Mouse (Mus musculus) cerebellum, adult 8-10 months (tissue): Measurements from ENCODE around the gene Slc3a1.

ENCODE experiments used
- DNase-seq: peaks from one replicate; pipeline ENCODE4 v3.0.0; 2022

Slc3a1 gene

GRCm38 (mm10) chr17:85028093-85028739 is at the start of gene Slc3a1:
Slc3a1 (plus strand) TSS chr17:85028376.
- DNase-seq, result no peak

GRCm38 (mm10) chr17:84981721-84982120 is 46.5 kb upstream of the Slc3a1 start:
- DNase-seq, result no peak

- DNase-seq, result no peak
Observed at GRCm38 (mm10) chr17:84982735-84983134, 45.4 kb upstream of the Slc3a1 start.

- DNase-seq, result no peak
Observed at GRCm38 (mm10) chr17:84986368-84986767, 41.8 kb upstream of the Slc3a1 start.

GRCm38 (mm10) chr17:84987834-84988410 is 40.3 kb upstream of the Slc3a1 start:
- DNase-seq, result no peak

- no peak for DNase-seq
Observed at GRCm38 (mm10) chr17:84988514-84988913, 39.7 kb upstream of the Slc3a1 start.

- DNase-seq, result no peak
Observed at GRCm38 (mm10) chr17:84995844-84996243, 32.3 kb upstream of the Slc3a1 start.

GRCm38 (mm10) chr17:84997639-84998038 is 30.5 kb upstream of the Slc3a1 start:
- no peak for DNase-seq

- no peak for DNase-seq
Observed at GRCm38 (mm10) chr17:84999636-85000035, 28.5 kb upstream of the Slc3a1 start.

- DNase-seq, result no peak
Observed at GRCm38 (mm10) chr17:85013485-85013884, 14.7 kb upstream of the Slc3a1 start.

- no peak for DNase-seq
Observed at GRCm38 (mm10) chr17:85014632-85015031, 13.5 kb upstream of the Slc3a1 start.

GRCm38 (mm10) chr17:85018344-85018743 is 9.8 kb upstream of the Slc3a1 start:
- DNase-seq, result no peak

GRCm38 (mm10) chr17:85018794-85019193 is 9.4 kb upstream of the Slc3a1 start:
- DNase-seq, result no peak

- DNase-seq, result no peak
Observed at GRCm38 (mm10) chr17:85020343-85020742, 7.8 kb upstream of the Slc3a1 start.

- DNase-seq, result peak; percentile 58
Observed at GRCm38 (mm10) chr17:85023247-85024167, 4.7 kb upstream of the Slc3a1 start.

GRCm38 (mm10) chr17:85024237-85024636 is 3.9 kb upstream of the Slc3a1 start:
- DNase-seq, result no peak

GRCm38 (mm10) chr17:85025151-85025550 is 3.0 kb upstream of the Slc3a1 start:
- DNase-seq, result no peak

- no peak for DNase-seq
Observed at GRCm38 (mm10) chr17:85026436-85026835, 1.7 kb upstream of the Slc3a1 start.

- DNase-seq, result no peak
Observed at GRCm38 (mm10) chr17:85027247-85027646, 929 bp upstream of the Slc3a1 start.

- DNase-seq, result no peak
Observed at GRCm38 (mm10) chr17:85028797-85029196, 621 bp downstream of the Slc3a1 start.

- no peak for DNase-seq
Observed at GRCm38 (mm10) chr17:85030651-85031050, 2.5 kb downstream of the Slc3a1 start.

GRCm38 (mm10) chr17:85033087-85033486 is 4.9 kb downstream of the Slc3a1 start:
- no peak for DNase-seq

GRCm38 (mm10) chr17:85034068-85034467 is 5.9 kb downstream of the Slc3a1 start:
- DNase-seq, result peak; percentile 25

GRCm38 (mm10) chr17:85037855-85038254 is 9.7 kb downstream of the Slc3a1 start:
- no peak for DNase-seq
